Mouse (Mus musculus): ENCODE data around the gene Uqcrfs1. TPM values are rescaled to one million over a fixed set of nuclear protein-coding genes. Genes with fewer than 3 reads are reported as not detected.

Gene Uqcrfs1
- polyA plus RNA-seq, 1 experiment from 2014 or later = 211 TPM

DNA sequence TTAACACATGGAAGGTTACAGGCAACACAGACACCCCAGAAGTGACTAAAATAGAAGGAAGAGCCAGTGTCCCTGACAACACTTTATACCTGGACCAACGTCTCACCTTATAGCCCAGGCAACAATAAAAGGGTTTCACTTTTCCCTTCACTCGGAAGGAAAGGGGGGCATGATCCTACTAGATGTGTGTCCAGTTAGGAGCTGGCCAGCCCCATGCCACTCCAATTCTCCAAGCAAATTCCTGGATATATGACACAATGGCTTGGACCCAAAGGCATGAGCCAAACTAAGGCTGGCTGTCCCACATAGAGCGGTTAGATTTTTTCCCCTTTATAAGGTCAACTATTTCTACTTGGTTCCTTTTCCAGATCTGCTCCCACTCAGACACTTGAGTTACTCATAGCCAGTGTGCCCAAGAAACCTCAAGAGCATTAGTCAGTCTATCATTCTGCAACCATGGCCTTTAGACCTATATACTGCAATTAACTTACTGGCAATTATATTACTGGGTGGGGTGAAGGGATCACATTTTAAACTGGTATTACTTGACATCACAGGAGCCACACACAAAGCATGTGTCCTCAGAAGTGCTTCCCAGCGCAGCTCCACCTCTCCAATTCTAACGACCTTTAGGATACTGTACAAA is 21.8 kb downstream of the Uqcrfs1 start:
- ATAC-seq (ENCODE audit: insufficient number of reproducible peaks, insufficient read depth, low FRiP score, low read depth) = no peak
- no peaks in the 10 kb centered on the region for H3K36me3 ChIP-seq (ENCODE audit: control insufficient read depth, insufficient read depth, low read length)
- no peak overlapping the region for H3K9ac ChIP-seq (replicated peaks; ENCODE audit: low read depth, low read length)
- 90% methylated on average over 5 of the region's 5 CpGs for WGBS
- H3K4me2 ChIP-seq (replicated peaks; ENCODE audit: low read depth, low read length) = no peak overlapping the region
- no peaks in the 10 kb centered on the region for H3K27me3 ChIP-seq (ENCODE audit: control insufficient read depth, insufficient read depth, low read length)
- no peak overlapping the region for H3K27ac ChIP-seq (ENCODE audit: low read length)
- H3K4me1 ChIP-seq (ENCODE audit: control insufficient read depth, insufficient read depth, low read length) = no peaks in the 10 kb centered on the region
- H3K4me3 ChIP-seq (ENCODE audit: low read depth, low read length) = no peak overlapping the region
- no peaks in the 10 kb centered on the region for H3K9me3 ChIP-seq (ENCODE audit: control insufficient read depth, low read depth, low read length)

DNA sequence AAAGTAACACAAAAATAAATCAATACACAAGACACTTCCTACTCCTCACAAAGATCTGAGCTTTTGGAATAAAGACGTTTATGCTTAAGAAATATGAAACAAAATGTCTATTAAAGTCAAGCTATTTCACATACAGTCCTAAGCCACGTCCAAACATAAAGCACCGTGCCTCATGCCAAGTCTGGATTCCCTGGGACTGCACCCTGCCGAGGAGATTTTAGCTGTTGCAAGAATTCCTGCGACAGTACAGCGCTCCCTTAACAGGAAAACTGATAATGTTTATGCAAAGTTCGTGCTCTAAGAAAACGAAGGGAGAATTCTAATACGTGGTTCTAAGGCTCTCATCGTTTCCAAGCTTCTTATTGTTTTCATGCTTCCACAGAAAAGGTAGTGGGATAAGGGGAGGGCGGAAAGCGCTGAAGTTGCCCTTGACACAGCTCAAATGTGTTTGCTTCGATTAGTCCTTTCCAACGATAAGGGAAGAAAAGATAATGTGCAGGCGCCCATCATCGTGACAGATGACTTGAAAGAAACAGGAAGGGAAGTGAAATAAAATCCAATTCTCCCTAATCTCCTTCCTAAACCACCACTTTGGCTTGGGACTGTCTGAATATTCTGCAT is 23.8 kb downstream of the Uqcrfs1 start:
- Histone ChIP-seq H3K36me3 (ENCODE audit: control insufficient read depth, insufficient read depth, low read length) (no peaks in the 10 kb centered on the region), H3K9me3 (ENCODE audit: control insufficient read depth, low read depth, low read length) (no peaks in the 10 kb centered on the region), H3K27me3 (ENCODE audit: control insufficient read depth, insufficient read depth, low read length) (no peaks in the 10 kb centered on the region), H3K9ac (replicated peaks; ENCODE audit: low read depth, low read length) (no peak overlapping the region), H3K4me2 (replicated peaks; ENCODE audit: low read depth, low read length) (peak overlapping the region; percentile 35), H3K4me1 (ENCODE audit: control insufficient read depth, insufficient read depth, low read length) (no peaks in the 10 kb centered on the region), H3K27ac (ENCODE audit: low read length) (no peak overlapping the region), H3K4me3 (ENCODE audit: low read depth, low read length) (no peak overlapping the region; the same call in 1 of the 2 replicates)
- WGBS = 41% methylated on average over 16 of the region's 16 CpGs
- ATAC-seq (ENCODE audit: insufficient number of reproducible peaks, insufficient read depth, low FRiP score, low read depth) = no peak

DNA sequence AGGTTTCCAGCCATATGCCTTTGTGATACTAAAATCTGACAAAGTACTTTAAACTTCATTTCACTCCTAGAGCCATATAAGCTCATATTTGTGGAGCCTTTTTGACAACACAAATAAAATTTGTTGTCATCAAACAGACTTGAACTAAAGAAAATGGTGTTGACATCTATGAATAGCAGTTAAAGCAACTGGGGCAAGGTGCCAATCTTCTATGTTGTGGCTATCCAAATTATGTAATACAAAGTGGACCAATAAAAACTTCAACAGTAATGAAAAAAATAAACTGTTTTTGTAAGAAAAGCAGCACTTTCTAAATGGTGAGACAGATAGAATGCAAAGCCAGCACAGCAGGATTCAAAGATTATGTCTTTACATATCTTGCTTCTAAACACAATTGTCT is 27.0 kb downstream of the Uqcrfs1 start:
- Histone ChIP-seq H3K9me3 (ENCODE audit: control insufficient read depth, low read depth, low read length) (no peaks in the 10 kb centered on the region), H3K4me1 (ENCODE audit: control insufficient read depth, insufficient read depth, low read length) (no peaks in the 10 kb centered on the region), H3K27me3 (ENCODE audit: control insufficient read depth, insufficient read depth, low read length) (no peaks in the 10 kb centered on the region), H3K4me3 (ENCODE audit: low read depth, low read length) (no peak overlapping the region), H3K27ac (ENCODE audit: low read length) (no peak overlapping the region), H3K36me3 (ENCODE audit: control insufficient read depth, insufficient read depth, low read length) (no peaks in the 10 kb centered on the region), H3K4me2 (replicated peaks; ENCODE audit: low read depth, low read length) (no peak overlapping the region), H3K9ac (replicated peaks; ENCODE audit: low read depth, low read length) (no peak overlapping the region)
- ATAC-seq (ENCODE audit: insufficient number of reproducible peaks, insufficient read depth, low FRiP score, low read depth) = no peak

- no peak for ATAC-seq (ENCODE audit: insufficient number of reproducible peaks, insufficient read depth, low FRiP score, low read depth)
- no peaks in the 10 kb centered on the region for H3K9me3 ChIP-seq (ENCODE audit: control insufficient read depth, low read depth, low read length)
- no peaks in the 10 kb centered on the region for H3K36me3 ChIP-seq (ENCODE audit: control insufficient read depth, insufficient read depth, low read length)
- H3K9ac ChIP-seq (replicated peaks; ENCODE audit: low read depth, low read length) = no peak overlapping the region
- no peaks in the 10 kb centered on the region for H3K27me3 ChIP-seq (ENCODE audit: control insufficient read depth, insufficient read depth, low read length)
- H3K4me2 ChIP-seq (replicated peaks; ENCODE audit: low read depth, low read length) = no peak overlapping the region
- H3K4me1 ChIP-seq (ENCODE audit: control insufficient read depth, insufficient read depth, low read length) = no peaks in the 10 kb centered on the region
- WGBS = 80% methylated on average over 4 of the region's 4 CpGs
- H3K27ac ChIP-seq (ENCODE audit: low read length) = no peak overlapping the region
- H3K4me3 ChIP-seq (ENCODE audit: low read depth, low read length) = no peak overlapping the region
Measured at GRCm38 (mm10) chr13:30507651-30508050, 37.5 kb downstream of the Uqcrfs1 start.

DNA sequence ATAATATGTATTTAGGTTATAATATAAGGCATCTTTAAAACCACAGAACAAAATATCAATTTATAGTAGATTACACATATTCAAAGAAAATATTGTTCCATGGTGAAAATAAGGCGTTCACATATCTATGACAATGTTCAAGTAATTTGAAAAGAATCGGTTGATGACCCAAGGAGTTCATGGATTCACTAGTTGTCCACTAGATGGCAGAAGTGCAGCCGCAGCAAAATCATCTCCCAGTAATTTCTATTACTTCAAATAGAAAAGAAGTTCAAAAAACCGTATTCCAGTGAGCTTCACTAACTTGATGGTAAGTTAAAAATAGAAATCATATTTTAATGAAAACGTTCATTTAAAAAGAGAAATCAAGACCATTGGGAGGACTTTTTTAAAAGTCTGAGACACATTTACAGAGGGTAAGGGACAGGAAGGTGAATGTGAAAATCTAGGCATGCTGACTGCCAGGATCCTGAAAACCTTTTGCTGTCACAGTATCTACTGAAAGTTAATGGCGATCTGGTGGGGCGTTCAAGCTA is 43.2 kb downstream of the Uqcrfs1 start:
- Histone ChIP-seq H3K4me3 (ENCODE audit: low read depth, low read length) (no peak overlapping the region), H3K4me2 (replicated peaks; ENCODE audit: low read depth, low read length) (no peak overlapping the region), H3K9me3 (ENCODE audit: control insufficient read depth, low read depth, low read length) (no peaks in the 10 kb centered on the region), H3K4me1 (ENCODE audit: control insufficient read depth, insufficient read depth, low read length) (no peaks in the 10 kb centered on the region), H3K27ac (ENCODE audit: low read length) (no peak overlapping the region), H3K36me3 (ENCODE audit: control insufficient read depth, insufficient read depth, low read length) (no peaks in the 10 kb centered on the region), H3K9ac (replicated peaks; ENCODE audit: low read depth, low read length) (no peak overlapping the region), H3K27me3 (ENCODE audit: control insufficient read depth, insufficient read depth, low read length) (no peaks in the 10 kb centered on the region)
- no peak for ATAC-seq (ENCODE audit: insufficient number of reproducible peaks, insufficient read depth, low FRiP score, low read depth)
- 35% methylated on average over 7 of the region's 7 CpGs for WGBS

Other genes starting within 250 kb of the Uqcrfs1 start
- 6.2 and 6.4 TPM in 2 replicates for gene Agtr1a, start 208.9 kb downstream of the Uqcrfs1 start, polyA plus RNA-seq (2014; fragmentation: Nextera tagmentation; extraction: Ambion mirVana)
- gene Dusp22, start 114.6 kb upstream of the Uqcrfs1 start, polyA plus RNA-seq (2014; fragmentation: Nextera tagmentation; extraction: Ambion mirVana) = 22.3 and 23.4 TPM in 2 replicates
- gene Irf4, start 203.9 kb upstream of the Uqcrfs1 start, polyA plus RNA-seq (2014; fragmentation: Nextera tagmentation; extraction: Ambion mirVana) = 0.10 and 0.31 TPM in 2 replicates